18 mouse cellular contexts compared by ENCODE assay signal in the genomic region with DNA sequence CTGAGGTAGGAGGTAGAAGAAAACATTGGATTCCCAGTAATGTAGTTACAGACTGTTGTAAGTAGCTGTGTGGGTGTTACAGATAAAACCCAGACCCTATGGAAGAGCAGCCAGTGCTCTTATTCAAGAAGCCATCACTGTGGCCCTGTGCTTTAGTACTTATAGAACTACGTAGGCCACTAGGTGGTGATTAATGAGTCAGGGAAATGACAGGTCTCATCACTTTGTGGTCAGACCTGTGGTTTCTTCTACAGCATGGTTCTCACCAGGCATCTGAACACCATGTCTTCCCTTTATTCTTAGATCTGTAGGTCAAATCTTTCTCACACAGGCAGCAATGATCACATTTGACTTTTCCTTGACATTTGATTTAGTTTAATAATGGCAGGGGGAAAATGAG.
"Had no signal": no experiment of that assay in that cellular context is flagged by ENCODE, and none has a peak within 500 bp of the region (broad histone marks: within the 10 kb centered on the region; RNA-seq: fewer than 3 reads in every experiment).

No protein-coding gene starts in this region.

- H3K4me1 ChIP-seq: liver, embryonic 13.5 days; midbrain, embryonic 13.5 days; neural tube, embryonic 13.5 days; stomach, embryonic 15.5 days had no signal

- H3K4me2 ChIP-seq: liver, embryonic 13.5 days; midbrain, embryonic 13.5 days; neural tube, embryonic 13.5 days; stomach, embryonic 15.5 days had no signal

- H3K4me3 ChIP-seq: layer of hippocampus, adult 2 months; left cerebral cortex, adult 2 months; liver, embryonic 13.5 days; midbrain, embryonic 13.5 days; myocyte; neural tube, embryonic 13.5 days; stomach, embryonic 15.5 days had no signal

- H3K9me3 ChIP-seq: liver, embryonic 13.5 days; midbrain, embryonic 13.5 days; neural tube, embryonic 13.5 days; stomach, embryonic 15.5 days had no signal

- H3K9ac ChIP-seq: liver, embryonic 13.5 days; midbrain, embryonic 13.5 days; neural tube, embryonic 13.5 days; stomach, embryonic 15.5 days had no signal

- ATAC-seq: midbrain, embryonic 13.5 days; midbrain, embryonic 16.5 days had no signal

- H3K27ac ChIP-seq: kidney, postnatal 0 days; layer of hippocampus, adult 2 months; left cerebral cortex, adult 2 months; liver, embryonic 13.5 days; midbrain, embryonic 13.5 days; neural tube, embryonic 13.5 days; stomach, embryonic 15.5 days had no signal

- H3K27me3 ChIP-seq: liver, embryonic 13.5 days; midbrain, embryonic 13.5 days; neural tube, embryonic 13.5 days; stomach, embryonic 15.5 days had no signal

- DNase-seq: kidney, postnatal 25 days; layer of hippocampus, postnatal 36 days; liver, embryonic 13.5 days; lung, adult 2 months; lung, postnatal 14 days; lung, postnatal 4 days; retina, postnatal 1 day; right cerebral cortex, postnatal 25 days; spleen, adult 18-20 months; thymus, postnatal 25 days had no signal

- H3K36me3 ChIP-seq: liver, embryonic 13.5 days; midbrain, embryonic 13.5 days; neural tube, embryonic 13.5 days; stomach, embryonic 15.5 days had no signal
